Mouse (Mus musculus) spleen, adult 2 months (tissue): ENCODE results near the gene Prkar2b.

Source experiments
- CTCF ChIP-seq: fragments of 200-500 bp; IDR thresholded peaks from 2 replicates; pipeline ENCODE4 v1.5.1; 2011; ENCODE audit warnings: mild to moderate bottlenecking, inconsistent platforms; ENCODE audit not compliant: insufficient read depth, insufficient read length, insufficient replicate concordance; ENCODE audit errors: extremely low read depth
- POLR2A ChIP-seq: fragments of 200-500 bp; IDR thresholded peaks from 2 replicates; pipeline ENCODE4 v1.6.1; 2011; ENCODE audit warnings: low read depth, low read length, inconsistent platforms

DNA sequence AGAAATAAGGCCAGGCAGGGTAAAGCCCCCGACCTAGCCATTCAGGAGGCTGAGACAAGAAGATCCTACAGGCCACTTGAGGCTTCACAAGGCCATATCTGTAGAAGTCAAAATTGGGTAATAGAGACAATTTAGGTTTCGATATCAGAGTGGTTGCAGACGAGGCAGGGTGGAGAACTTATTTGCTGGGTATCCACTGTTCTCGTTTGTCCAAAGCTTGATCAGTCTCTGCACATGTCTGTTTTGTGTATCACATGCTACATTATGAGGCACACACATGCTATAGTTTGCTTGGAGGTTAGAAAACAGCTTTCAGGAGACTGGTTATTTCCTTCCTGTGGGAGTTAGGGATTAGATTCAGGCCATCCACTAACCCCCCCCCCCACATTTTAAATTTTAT, 105.3 kb downstream of the Prkar2b start:
- TF ChIP-seq POLR2A: no peak
- no peak for TF ChIP-seq CTCF
